Mouse (Mus musculus) layer of hippocampus, adult 2 months (tissue): ENCODE data around the gene Zfp239. TPM values are rescaled to one million over a fixed set of nuclear protein-coding genes. Genes with fewer than 3 reads are reported as not detected.

Experiments
- DNase-seq, 2 experiments: peaks; one replicate each; pipeline ENCODE4 v3.0.0; 2022; ENCODE audit warnings: low spot score in 2 of 2
- H3K27ac ChIP-seq: fragments of 200-600 bp; 2 replicates; pipeline ENCODE4 v1.8.1; 2022
- H3K4me3 ChIP-seq: fragments of 200-600 bp; 2 replicates; pipeline ENCODE4 v1.8.1; 2022; ENCODE audit warnings: mild to moderate bottlenecking
- CTCF ChIP-seq: fragments of 200-600 bp; conservative IDR thresholded peaks from 2 replicates; pipeline ENCODE4 v1.8.1; 2022; ENCODE audit warnings: antibody characterized with exemption, mild to moderate bottlenecking, moderate library complexity
- total RNA-seq, 2 experiments: library from RNA; stranded (reverse); gene quantifications; 2 replicates each; pipeline ENCODE4 v1.2.3; 2021

Gene Zfp239
- total RNA-seq, 2 experiments from 2014 or later, result 35.9 to 38.4 TPM

GRCm38 (mm10) chr6:117920659-117921640 is 59.0 kb downstream of the Zfp239 start:
- peak; percentile 89 for TF ChIP-seq CTCF
- peak in 1 of 2 experiments; percentile 31 for DNase-seq
- Histone ChIP-seq H3K27ac (no peak overlapping the region), H3K4me3 (no peak overlapping the region)

GRCm38 (mm10) chr6:117922041-117922440 is 60.1 kb downstream of the Zfp239 start:
- H3K27ac ChIP-seq, result no peak overlapping the region
- TF ChIP-seq CTCF, result no peak
- no peak overlapping the region for H3K4me3 ChIP-seq
- no peak for DNase-seq

Other genes starting within 250 kb of the Zfp239 start
- gene Zfp637, start 20.9 kb upstream of the Zfp239 start, total RNA-seq, result 10 to 100 TPM; 46.5 to 52.6 TPM
- gene Hnrnpf, start 38.2 kb downstream of the Zfp239 start, total RNA-seq, result 100 to 1,000 TPM; 123 TPM
- not detected for gene Fxyd4, start 75.6 kb downstream of the Zfp239 start, total RNA-seq
- 100 to 1,000 TPM; 216 to 231 TPM for gene Rasgef1a, start 149.3 kb downstream of the Zfp239 start, total RNA-seq